Mouse (Mus musculus) lung, postnatal 36 days (tissue): ENCODE measurements around the gene Thap12.

Experiments
- DNase-seq: peaks from one replicate; pipeline ENCODE4 v3.0.0; 2022; ENCODE audit warnings: mixed read lengths

The Thap12 gene

DNA sequence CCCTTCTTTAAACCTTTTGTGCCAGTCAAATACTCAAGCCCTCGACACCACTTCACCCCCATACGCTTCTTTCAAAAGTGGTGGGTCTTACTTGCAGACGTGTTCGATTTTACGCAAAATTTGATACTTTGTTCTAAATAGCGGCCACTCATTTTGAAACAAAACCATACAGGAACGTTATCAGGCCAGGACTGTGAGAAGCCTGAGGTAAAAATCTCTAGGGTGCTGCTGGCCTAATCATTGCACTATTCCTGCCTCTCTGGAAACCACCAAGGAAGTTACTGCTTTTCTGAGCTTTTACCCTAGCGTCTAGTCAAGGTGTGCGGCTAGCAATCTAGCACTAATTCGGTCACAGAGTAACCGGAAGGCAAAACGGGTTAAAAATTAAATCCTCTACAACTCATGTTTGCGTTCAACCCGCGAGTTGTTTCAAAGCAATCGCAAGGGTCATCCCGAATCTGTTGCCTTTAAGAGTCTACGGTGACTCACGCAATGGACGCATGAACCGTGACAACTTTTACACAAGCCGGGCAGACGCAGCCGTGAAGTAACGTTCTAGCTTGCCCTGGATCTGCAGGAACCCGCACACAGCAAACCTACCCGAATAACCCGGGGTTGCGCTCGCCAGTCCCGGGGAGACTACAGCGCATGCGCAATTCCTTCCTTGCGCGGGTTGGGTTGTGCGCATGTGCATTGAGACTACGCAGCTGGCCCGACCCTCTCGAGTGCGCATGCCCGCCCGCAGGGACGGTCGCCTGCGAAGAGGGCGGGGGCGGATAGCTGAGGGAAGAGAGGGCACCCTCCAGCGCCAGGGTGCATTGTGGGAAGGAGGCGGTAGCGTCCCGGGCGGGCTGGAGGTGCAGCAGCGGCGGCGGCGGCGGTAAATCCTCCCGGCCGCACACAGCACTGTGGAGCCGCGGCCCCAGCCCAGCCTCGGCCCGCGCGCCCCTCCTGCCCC lies at the start of gene Thap12:
Thap12 (plus strand) TSS at position 821 of the 958 bp plus-strand sequence.
- DNase-seq = peak; percentile 99

DNA sequence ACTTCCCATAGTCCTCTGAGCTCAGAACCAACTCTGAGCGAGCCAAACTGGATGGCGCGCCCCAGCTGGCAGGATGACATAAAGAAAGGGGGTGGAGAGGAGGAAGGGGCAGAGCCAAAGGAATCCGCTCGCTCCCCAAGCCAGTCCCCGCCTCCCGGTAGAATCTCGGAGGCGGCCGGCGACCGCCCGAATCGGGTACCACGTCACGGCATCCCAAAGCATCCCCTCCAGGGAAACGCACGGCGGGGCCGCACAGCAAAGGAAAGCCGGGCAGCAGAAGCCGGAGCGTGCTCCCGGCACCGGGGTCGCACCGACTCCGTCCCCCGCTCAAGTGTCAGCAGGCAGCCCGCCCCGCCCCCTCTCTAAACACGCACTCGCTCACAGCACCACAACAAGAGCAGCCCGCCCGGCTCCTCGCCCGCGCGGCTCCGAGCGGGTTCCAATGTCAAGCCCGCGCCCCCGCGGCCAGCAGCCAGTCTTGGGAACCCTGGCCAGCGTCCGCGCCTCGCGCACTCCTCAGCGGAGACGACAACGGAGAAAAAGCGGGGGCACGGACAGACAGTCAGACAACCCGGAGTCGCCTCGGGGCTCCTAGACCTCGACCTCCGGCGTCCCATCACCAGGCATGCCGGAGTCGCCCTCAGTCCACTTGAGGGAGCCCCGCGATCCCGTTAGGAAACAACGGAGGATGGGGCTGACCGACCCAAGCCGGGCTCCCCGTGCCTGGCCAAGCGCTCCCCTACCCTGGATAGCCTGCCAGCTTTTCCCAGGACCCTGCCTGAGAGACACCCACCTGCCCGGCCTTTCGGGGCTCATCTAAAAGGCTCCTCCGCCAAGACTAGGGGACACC lies 47.0 kb upstream of the Thap12 start:
- DNase-seq = peak; percentile 87

DNA sequence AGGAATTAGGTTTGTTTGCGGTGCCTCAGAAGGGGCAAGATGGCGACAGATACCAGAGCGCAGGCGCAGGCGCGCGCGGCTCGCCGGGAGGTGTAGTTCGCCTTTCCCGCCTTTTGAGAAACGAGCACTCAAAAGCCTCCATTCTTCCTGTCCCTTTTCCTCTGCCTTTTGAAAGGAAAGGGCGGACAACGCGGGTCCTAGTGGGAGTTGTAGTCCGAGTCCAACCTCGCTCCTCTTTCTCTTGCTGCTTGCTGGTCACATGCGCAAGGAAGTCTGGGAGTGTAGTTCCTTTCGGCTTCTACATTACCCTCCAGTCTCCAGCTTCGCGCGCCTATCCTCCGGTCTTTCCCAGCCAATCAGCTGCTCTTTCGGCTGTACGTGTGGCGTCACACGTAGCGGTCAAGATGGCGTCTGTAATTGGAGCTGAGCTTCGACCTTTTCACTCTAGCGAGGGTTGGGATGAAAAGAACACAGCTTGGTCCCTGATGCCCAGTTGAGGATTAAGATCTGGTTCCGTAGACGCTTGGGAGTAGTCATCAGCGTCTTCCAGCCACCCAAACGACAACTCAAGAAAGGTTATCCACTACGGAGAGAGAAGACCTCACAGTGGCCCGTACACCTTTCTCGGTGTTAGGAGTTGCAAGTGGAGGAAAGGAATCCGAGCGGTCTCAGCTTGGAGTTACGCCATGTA lies 46.2 kb upstream of the Thap12 start, which contains the start of gene Emsy:
Emsy (minus strand) TSS at position 253 of the 691 bp plus-strand sequence.
- DNase-seq = peak; percentile 97

GRCm38 (mm10) chr7:98665166-98665565 lies 37.7 kb upstream of the Thap12 start:
- DNase-seq = no peak

GRCm38 (mm10) chr7:98665726-98666125 lies 37.2 kb upstream of the Thap12 start:
- DNase-seq = no peak

GRCm38 (mm10) chr7:98667956-98668746 lies 34.8 kb upstream of the Thap12 start:
- no peak for DNase-seq

DNA sequence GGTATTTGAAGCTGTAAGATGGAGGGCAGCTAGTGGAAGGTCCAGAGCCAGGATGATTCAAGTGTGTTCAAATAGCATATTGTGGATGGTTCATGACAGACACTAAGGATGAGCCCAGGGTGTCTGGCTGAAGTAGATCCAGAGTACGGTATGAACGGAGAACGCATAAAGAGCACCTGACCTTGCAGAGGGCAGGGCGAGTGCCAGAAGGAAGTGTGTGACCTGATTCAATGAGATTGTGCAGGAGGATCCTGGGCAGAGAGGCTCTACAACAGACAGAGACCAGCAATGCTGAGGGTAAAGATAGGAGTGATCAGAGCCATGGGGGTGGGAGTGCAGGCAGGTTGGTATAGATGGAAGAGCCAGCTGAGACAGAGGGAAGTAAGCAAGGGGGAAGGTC lies 32.1 kb upstream of the Thap12 start:
- no peak for DNase-seq

DNA sequence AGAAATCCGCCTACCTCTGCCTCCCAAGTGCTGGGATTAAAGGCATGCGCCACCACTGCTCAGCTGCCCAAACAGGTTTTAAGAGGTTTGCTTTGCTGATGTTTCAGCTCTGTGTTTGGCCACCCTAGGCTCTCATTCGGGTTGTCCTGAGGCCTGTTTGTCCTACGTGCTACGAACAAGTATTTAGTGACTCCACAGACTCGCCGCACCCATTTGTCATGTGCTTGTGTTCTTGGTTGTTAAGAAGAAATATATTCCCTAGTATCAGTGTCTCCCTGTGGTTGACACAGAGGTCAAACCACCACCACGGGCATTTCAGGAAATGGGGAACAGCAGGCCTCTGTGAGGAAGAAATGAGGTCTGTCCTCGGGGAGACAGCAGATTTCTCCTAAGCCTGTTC lies 31.5 kb upstream of the Thap12 start:
- DNase-seq = peak; percentile 59

GRCm38 (mm10) chr7:98672241-98672955 lies 30.5 kb upstream of the Thap12 start:
- no peak for DNase-seq

DNA sequence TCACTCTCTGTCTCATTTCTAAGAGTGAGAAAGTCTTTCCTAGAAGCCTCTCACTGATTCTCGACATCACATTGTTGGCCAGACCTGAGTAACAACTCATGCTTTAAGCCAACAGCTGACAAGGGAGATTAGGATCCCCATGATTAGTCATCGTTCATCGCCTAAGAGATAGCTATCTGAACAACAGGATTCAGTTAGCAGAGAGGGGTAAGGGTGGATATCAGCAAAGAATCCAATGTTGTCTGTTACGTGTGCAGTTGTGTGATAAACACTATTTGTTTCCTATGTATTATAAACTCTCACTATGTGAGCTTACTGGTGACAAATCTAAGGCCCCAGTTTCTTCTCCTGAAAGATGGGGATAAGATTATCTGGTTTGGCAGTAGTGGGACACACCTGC lies 28.6 kb upstream of the Thap12 start:
- no peak for DNase-seq

- no peak for DNase-seq
Observed at GRCm38 (mm10) chr7:98677511-98677910, 25.4 kb upstream of the Thap12 start.

GRCm38 (mm10) chr7:98678441-98678840 lies 24.5 kb upstream of the Thap12 start:
- no peak for DNase-seq

DNA sequence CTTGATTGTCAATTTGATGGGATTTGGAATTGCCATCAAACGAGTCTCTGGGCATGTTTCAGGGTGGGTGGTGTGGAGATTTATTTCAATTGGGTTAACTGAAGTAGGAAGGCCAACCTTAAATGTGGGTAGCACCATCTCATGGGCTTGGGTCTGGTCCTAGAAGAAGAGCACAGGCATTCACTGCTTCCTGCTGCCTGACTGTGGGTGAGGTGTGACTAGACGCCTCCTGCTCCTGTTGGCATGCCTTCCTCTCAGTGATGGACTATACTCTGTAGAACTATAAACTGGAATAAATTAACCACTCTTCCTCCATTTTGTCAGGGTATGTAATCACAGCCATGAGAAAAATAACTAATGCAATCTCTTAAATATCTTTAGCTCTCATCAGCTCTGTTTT lies 22.2 kb upstream of the Thap12 start:
- no peak for DNase-seq

- no peak for DNase-seq
Observed at GRCm38 (mm10) chr7:98682821-98683220, 20.1 kb upstream of the Thap12 start.

GRCm38 (mm10) chr7:98685895-98686294 lies 17.0 kb upstream of the Thap12 start:
- no peak for DNase-seq

DNA sequence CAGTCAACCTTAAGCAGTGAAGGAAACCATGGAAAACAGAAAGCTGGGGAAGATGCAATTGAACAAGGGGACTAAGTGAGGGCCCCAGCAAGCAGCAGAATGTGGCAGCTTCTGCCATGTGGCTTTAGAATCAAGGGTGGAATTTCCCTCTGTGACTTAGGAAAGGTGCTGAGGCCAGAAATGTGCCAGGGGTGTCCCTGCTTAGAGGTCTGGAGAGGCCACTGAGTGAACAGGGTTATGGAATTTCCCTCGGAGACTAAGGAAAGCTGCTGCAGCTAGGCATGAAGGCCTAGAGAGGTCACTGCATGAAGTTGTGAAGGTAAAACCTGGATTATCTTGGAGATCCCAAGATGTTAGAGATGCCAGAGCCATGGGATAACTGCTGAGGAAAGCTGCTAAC lies 12.8 kb upstream of the Thap12 start:
- no peak for DNase-seq

DNA sequence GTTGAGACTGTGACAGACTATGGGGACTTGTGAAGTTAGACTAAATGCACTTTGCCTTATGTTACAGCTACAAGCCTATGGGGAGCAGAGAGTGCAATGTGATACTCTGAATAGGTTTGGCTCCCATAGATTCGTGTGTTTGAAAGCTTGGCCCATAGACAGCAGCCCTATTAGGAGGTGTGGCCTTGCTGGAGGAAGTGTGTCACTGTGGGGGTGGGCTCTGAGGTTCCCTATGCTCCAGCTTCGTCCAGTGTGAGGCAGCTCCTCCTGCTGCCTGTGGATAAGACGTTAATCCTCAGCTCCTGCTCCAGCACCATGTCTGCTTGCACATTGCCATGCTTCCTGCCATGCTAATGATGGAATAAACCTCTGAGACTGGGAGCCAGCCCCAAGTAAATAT lies 12.1 kb upstream of the Thap12 start:
- DNase-seq = peak; percentile 54

DNA sequence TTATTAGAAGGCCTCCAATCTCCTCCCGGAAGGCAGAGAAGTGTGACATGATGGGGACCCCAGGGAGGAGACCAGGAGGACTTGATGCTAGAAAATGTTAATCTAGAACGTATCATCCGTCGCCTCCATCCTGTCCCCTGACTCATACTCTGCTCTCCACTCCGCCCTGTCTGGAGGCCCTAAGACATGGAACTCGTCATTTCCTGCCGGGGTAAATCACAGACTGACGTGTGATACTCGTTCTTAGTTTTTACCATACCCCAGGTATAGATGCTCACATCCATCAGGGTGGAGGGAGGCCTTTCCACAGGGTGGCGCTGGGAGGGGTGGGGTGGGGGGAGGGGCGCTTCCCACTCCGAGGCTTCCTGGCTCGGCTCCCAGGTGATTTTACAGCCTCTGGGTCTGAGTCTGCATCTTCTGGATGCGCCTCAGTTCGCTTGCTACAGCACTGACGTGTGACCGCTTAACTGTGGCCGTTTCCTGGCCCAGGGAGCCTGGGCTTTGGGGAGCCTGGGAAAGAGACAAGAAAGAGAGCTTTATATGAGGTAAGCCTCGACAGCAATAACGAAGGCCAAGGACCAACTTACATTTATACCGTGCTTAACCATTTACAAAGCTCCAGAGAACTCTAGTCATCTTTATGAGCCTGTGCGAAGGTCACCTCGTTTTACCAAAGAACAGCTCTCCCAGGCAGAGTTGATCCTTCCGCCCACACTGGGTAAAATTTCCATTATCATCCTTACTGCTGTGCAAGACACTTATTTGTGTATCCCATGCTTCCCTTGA lies 9.9 kb upstream of the Thap12 start:
- DNase-seq = peak; percentile 26

DNA sequence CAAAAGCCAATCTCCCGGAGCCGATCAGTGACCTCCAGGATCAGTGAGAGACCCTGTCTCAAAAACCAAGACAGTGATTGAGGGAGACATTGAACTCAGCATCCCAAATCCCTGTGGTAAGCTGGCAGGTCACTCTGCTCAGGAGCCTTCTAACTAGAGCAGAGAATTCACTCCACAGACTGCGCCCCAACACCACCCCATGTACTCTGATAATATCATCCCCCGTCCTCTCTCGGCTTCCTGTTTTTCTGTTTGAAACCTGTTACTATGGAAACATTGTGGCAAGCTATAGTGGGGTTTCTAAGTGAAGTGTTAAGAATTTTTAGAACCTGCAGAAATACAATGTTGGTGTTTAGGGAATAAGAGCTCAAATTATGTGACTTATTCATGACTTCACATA lies 8.9 kb upstream of the Thap12 start:
- DNase-seq = peak; percentile 76

DNA sequence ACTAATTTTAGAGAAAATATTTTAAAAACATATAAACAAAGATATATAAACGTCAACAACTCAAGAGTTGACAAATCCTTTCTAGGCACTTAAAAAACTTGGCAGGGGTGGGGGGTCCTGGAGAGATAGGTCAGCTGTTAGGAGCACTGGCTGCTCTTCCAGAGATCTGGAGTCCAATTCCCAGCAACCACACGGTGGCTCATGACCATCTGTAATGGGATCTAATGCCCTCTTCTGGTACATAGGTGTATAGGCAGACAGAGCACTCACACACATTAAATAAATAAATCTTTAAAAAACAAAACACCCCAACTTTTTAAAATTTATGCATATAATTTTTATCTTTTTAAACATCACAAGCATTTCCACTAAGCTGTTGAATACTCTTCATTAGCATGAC lies 5.4 kb upstream of the Thap12 start:
- peak; percentile 54 for DNase-seq

DNA sequence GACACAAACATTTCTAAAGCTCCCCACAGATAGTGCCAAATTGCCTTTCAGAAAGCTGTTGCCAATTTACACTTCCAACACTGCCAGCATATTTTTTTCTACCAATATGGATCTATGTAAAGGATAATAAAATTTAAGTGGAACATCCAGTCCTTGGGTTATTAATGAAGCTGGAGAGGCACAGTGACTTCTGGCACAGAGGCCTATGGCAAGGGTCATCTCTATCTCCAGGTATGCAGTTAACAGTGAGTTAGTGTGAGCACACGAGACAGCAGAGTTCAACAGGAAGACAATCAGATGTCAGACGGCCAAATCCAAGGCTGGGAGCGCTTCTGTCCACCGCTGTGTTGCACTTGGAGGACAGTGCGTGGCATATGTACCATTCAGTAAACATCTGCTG lies 4.9 kb upstream of the Thap12 start:
- DNase-seq = no peak
